Mouse (Mus musculus) MEL (cell line): ENCODE data around the gene Tpx2.

ENCODE experiments used
- CTCF ChIP-seq, 3 experiments: IDR thresholded peaks in 2 of 3; conservative IDR thresholded peaks in 1 of 3; 2 replicates each; pipeline ENCODE4 v1.5.1; 2011 to 2012; ENCODE audit warnings: low read length in 3 of 3, low read depth in 2 of 3, mild to moderate bottlenecking in 2 of 3, improper control_type of control experiment in 1 of 3, inconsistent platforms in 1 of 3, mixed read lengths in 1 of 3, moderate library complexity in 1 of 3; ENCODE audit not compliant: control insufficient read depth in 1 of 3, insufficient read depth in 1 of 3, poor library complexity in 1 of 3, severe bottlenecking in 1 of 3
- E2F4 ChIP-seq: IDR thresholded peaks from 2 replicates; pipeline ENCODE4 v1.6.1; 2011; ENCODE audit warnings: low read depth, low read length, improper control_type of control experiment, borderline replicate concordance
- POLR2A ChIP-seq, 2 experiments: IDR thresholded peaks; 2 replicates each; pipeline ENCODE4 v1.6.1; 2011 to 2012; ENCODE audit warnings: low read length in 2 of 2, mild to moderate bottlenecking in 2 of 2, control low read depth in 1 of 2, improper control_type of control experiment in 1 of 2, low read depth in 1 of 2, moderate library complexity in 1 of 2; ENCODE audit not compliant: control insufficient read depth in 1 of 2, insufficient read depth in 1 of 2, poor library complexity in 1 of 2
- ZKSCAN1 ChIP-seq: IDR thresholded peaks from 2 replicates; pipeline ENCODE4 v1.6.1; 2012; ENCODE audit warnings: low read depth, mild to moderate bottlenecking, inconsistent platforms, low read length, improper control_type of control experiment, moderate library complexity

- TF ChIP-seq E2F4: no peak
- TF ChIP-seq CTCF (IDR thresholded peaks at IDR 0.05 in 2 of 3, conservative IDR thresholded peaks at IDR 0.05 in 1 of 3; ENCODE audit: control insufficient read depth in 1 of 3, insufficient read depth in 1 of 3, low read depth in 2 of 3, low read length in 3 of 3, poor library complexity in 1 of 3, severe bottlenecking in 1 of 3): no peak
- TF ChIP-seq ZKSCAN1: no peak
- no peak for TF ChIP-seq POLR2A (IDR thresholded peaks at IDR 0.05; ENCODE audit: control insufficient read depth in 1 of 2, insufficient read depth in 1 of 2, low read depth in 1 of 2, low read length in 2 of 2, poor library complexity in 1 of 2)
Measured at GRCm38 (mm10) chr2:152884101-152884645, 36.4 kb downstream of the Tpx2 start.
